Mouse (Mus musculus) left cerebral cortex, adult 2 months (tissue): ENCODE results near the gene Fzd4. TPM values are rescaled to one million over a fixed set of nuclear protein-coding genes. Genes with fewer than 3 reads are reported as not detected.

Experiments used
- DNase-seq, 2 experiments: peaks; one replicate each; pipeline ENCODE4 v3.0.0; 2021 to 2022; ENCODE audit warnings: low spot score in 2 of 2, mixed read lengths in 1 of 2; ENCODE audit errors: extremely low spot score in 1 of 2
- H3K27ac ChIP-seq: fragments of 200-600 bp; 2 replicates; pipeline ENCODE4 v1.8.1; 2022
- H3K4me3 ChIP-seq: fragments of 200-600 bp; 2 replicates; pipeline ENCODE4 v1.8.1; 2022
- CTCF ChIP-seq: fragments of 200-600 bp; IDR thresholded peaks from 2 replicates; pipeline ENCODE4 v1.8.1; 2022; ENCODE audit warnings: antibody characterized with exemption, mild to moderate bottlenecking, moderate library complexity
- intact Hi-C: fragments of 180-260 bp; cut with DNase I; formaldehyde crosslinking; loops from one replicate; pipeline ENCODE4 v1.15.1; 2025
- long read RNA-seq, 2 experiments: library from polyadenylated mRNA; stranded (forward); transcript quantifications; one replicate each; pipeline ENCODE4 v2.0.0; 2021; ENCODE audit warnings: borderline mapping rate in 2 of 2
- total RNA-seq, 2 experiments: library from RNA; stranded (reverse); gene quantifications; 2 replicates each; pipeline ENCODE4 v1.2.3; 2021

Gene Fzd4
- total RNA-seq, result 1 to 10 TPM; 7.0 to 8.4 TPM
- long read RNA-seq, experiment 1, full-length matches to known transcripts, result 12 of 15 reads
- long read RNA-seq, experiment 1, partial matches to known transcripts, result 3 of 15 reads
- long read RNA-seq, experiment 1, other reads (novel, unspliced or antisense), result 0 of 15 reads
- long read RNA-seq, experiment 2, full-length matches to known transcripts, result 14 of 15 reads
- long read RNA-seq, experiment 2, partial matches to known transcripts, result 0 of 15 reads
- long read RNA-seq, experiment 2, other reads (novel, unspliced or antisense), result 1 of 15 reads

GRCm38 (mm10) chr7:89404081-89404733 is at the start of gene Fzd4, which contains the start of gene Tmem135:
Fzd4 (plus strand) TSS chr7:89404355.
Tmem135 (minus strand) TSS chr7:89404222.
- H3K27ac ChIP-seq, result peak within 1 kb of the TSS; percentile 93
- DNase-seq, result peak; percentile 88 to 90
- intact Hi-C loops, result loop anchor here (1.0 kb wide), 1 partner anchor 66 kb away; no protein-coding TSS in a partner anchor
- peak within 1 kb of the TSS; percentile 91 for H3K4me3 ChIP-seq
- TF ChIP-seq CTCF, result no peak; the same call in none of the 2 replicates

DNA sequence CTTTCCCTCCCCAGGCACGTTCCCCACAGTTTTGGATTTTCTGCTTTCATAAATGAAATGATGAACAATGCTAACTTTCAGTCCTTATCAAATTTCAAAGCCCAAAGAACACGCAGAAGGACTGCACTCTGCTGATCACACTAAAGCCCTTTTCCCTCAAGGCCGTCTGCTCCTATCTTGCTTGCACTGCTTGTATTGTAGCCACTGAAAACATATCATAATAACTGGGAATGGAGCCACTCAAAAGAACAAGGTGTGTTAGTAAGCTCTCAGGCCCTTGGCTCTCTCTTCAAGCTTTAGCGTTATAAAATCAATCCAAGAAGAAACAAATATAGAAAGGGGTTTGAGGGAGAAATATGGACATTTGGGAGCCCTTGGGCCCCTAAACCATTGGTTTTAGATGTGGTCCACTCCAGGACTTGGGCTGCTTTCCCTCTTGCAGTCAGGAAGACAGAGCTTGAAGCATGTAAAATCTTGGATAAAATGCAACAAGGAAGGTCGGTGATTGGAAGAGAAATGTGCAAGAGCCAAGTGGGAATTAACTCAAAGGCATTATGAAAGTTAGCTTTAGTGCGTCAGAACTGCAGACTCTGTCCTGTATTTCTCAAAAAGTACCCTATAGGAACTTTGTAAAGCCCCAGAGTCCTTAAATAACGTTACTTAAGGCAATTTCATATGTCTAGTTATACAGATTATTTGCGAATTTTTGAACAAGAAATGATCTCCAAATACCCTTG is 48.5 kb upstream of the Fzd4 start:
- DNase-seq, result no peak
- no peak for TF ChIP-seq CTCF
- intact Hi-C loops, result no loop called here
- Histone ChIP-seq H3K27ac (no peak overlapping the region), H3K4me3 (no peak overlapping the region)

- no peak for DNase-seq
- no peak overlapping the region for H3K4me3 ChIP-seq
- intact Hi-C loops, result no loop called here
- no peak overlapping the region for H3K27ac ChIP-seq
- TF ChIP-seq CTCF, result no peak
Observed at GRCm38 (mm10) chr7:89356307-89356706, 47.8 kb upstream of the Fzd4 start.

- DNase-seq, result no peak
Observed at GRCm38 (mm10) chr7:89363975-89364374, 40.2 kb upstream of the Fzd4 start.

GRCm38 (mm10) chr7:89365135-89365880 is 38.8 kb upstream of the Fzd4 start:
- intact Hi-C loops, result no loop called here
- H3K27ac ChIP-seq, result no peak overlapping the region
- TF ChIP-seq CTCF, result no peak
- H3K4me3 ChIP-seq, result no peak overlapping the region
- peak in 1 of 2 experiments; percentile 26 for DNase-seq

More at GRCm38 (mm10) chr7:89363975-89364374, 40.2 kb upstream of the Fzd4 start:
- intact Hi-C loops, result no loop called here
- H3K27ac ChIP-seq, result no peak overlapping the region
- no peak overlapping the region for H3K4me3 ChIP-seq
- TF ChIP-seq CTCF, result no peak

DNA sequence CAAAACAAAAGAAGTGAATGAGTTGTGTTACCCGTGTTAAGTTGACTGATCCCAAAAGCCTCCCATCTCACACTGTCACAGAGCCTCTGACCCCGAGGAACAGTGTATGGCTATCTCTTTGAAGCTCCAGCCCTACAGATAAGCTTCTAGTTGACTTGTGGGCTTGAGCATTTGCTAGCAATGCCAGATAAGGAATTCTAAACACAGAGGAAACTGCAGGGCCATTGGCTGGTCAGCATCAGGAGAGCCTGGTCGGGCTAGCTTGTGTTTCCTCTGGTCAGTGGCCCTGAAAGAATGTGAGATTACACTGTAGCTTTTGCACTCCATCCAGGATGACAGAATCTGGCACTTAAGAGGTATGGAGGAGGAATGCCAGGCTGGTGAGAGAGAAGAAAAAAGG is 36.5 kb upstream of the Fzd4 start:
- TF ChIP-seq CTCF, result no peak
- intact Hi-C loops, result no loop called here
- no peak for DNase-seq
- Histone ChIP-seq H3K4me3 (no peak overlapping the region), H3K27ac (no peak overlapping the region)

DNA sequence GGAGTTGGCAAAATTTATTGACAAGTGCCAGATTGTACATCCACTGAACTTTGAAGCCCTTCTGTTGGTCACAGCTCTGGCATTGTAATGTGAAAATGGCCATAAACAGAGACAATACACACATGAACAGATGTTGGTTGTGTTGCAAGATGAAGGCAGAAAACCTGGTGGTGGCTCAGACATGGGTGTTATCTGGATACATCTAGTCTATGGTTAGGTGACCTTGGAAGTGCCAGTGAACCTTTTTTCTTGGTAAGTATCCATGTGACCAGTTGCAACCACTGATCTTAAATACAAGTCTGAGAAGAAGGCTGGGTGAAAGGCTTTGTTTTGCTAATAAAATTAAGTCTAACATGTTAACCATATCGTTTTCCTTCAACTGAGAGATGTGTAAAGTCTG is 34.1 kb upstream of the Fzd4 start:
- TF ChIP-seq CTCF, result no peak
- intact Hi-C loops, result no loop called here
- DNase-seq, result no peak
- Histone ChIP-seq H3K4me3 (no peak overlapping the region), H3K27ac (no peak overlapping the region)

GRCm38 (mm10) chr7:89370917-89371316 is 33.2 kb upstream of the Fzd4 start:
- intact Hi-C loops, result no loop called here
- no peak overlapping the region for H3K4me3 ChIP-seq
- TF ChIP-seq CTCF, result peak; percentile 51
- no peak overlapping the region for H3K27ac ChIP-seq
- DNase-seq, result peak in 1 of 2 experiments; percentile 16

GRCm38 (mm10) chr7:89371623-89372295 is 32.4 kb upstream of the Fzd4 start:
- Histone ChIP-seq H3K4me3 (no peak overlapping the region), H3K27ac (no peak overlapping the region)
- no peak for DNase-seq
- no peak for TF ChIP-seq CTCF
- intact Hi-C loops, result no loop called here

DNA sequence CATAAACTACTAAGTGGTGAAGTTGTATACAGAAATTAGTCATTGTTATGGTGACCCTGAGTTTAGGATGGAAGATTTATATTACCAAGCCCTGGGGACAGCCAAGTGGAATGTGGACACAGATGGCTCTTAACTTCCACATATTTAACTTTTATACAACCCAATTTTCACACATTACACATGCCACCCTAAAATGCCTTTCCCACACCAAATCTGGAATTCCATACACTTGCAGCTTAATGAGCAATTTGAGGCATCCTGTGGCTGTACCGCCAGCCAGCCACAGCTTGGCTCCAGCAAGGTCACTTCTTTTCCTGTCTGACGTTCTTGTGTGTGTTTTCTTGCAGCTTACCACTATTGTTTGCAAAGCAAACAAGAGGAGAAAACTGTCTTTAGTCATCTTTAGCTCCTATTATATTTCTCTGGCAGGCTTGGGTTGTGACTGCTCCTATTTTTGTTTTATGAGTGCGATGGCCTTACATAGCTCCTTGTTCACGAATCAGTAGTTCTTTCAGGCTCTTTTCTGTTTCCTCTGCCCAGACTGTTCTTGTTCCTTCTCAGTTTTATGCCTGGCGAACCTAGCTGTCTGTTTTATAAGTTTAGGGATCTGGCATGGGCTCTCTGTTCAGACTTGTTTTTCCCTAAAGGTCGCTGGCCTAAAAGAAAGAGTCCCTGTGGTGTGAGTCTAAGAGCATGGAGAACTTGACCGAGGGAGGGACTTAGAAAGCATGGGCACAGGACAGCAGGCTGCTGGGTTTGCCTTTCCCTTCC is 23.0 kb upstream of the Fzd4 start:
- DNase-seq, result no peak
- TF ChIP-seq CTCF, result no peak
- Histone ChIP-seq H3K27ac (no peak overlapping the region), H3K4me3 (no peak overlapping the region)
- intact Hi-C loops, result no loop called here
